Mouse (Mus musculus): ENCODE measurements at regions not wholly inside any gene's neighbourhood (a gene's known extent, or its start where the extent isn't known, plus 50 kb on each side); places are given as distances from the start of the nearest gene placed in this dataset.

GRCm38 (mm10) chr4:131217083-131217482 is 272.9 kb downstream of the Matn1 start:
- TF ChIP-seq CTCF (IDR thresholded peaks at IDR 0.05; ENCODE audit: low read depth), result no peak
- TF ChIP-seq EP300 (optimal IDR thresholded peaks at IDR 0.05), result no peak
